Mouse (Mus musculus): ENCODE data around the gene Prmt3. TPM values are rescaled to one million over a fixed set of nuclear protein-coding genes. Genes with fewer than 3 reads are reported as not detected.

Gene Prmt3
- polyA plus RNA-seq, 1 experiment from 2014 or later: 51.0 TPM

Other genes starting within 250 kb of the Prmt3 start
- gene Dbx1, start 141.5 kb upstream of the Prmt3 start, polyA plus RNA-seq (2015; fragmentation: Nextera tagmentation; extraction: Ambion mirVana): 0.05 TPM in 1 of 2 replicates, not detected in the other
- 35.2 and 37.9 TPM in 2 replicates for gene Htatip2, start 19.2 kb upstream of the Prmt3 start, polyA plus RNA-seq (2015; fragmentation: Nextera tagmentation; extraction: Ambion mirVana)
- gene Slc6a5, start 131.8 kb downstream of the Prmt3 start, polyA plus RNA-seq (2015; fragmentation: Nextera tagmentation; extraction: Ambion mirVana): not detected in 2 replicates
- 0.10 and 0.15 TPM in 2 replicates for gene Nell1, start 196.5 kb downstream of the Prmt3 start, polyA plus RNA-seq (2015; fragmentation: Nextera tagmentation; extraction: Ambion mirVana)

Data from thymus, postnatal 0 days (tissue).